Mouse (Mus musculus): Measurements from ENCODE around the gene Gm17087.

Gene Gm17087

GRCm38 (mm10) chr17:8551641-8552040, 15.1 kb downstream of the Gm17087 start:
- in situ Hi-C loops (cut with MboI; ENCODE audit: unreplicated experiment in 2 of 2), result no loop called here

- in situ Hi-C loops (cut with MboI; ENCODE audit: unreplicated experiment in 2 of 2), result no loop called here
Observed at GRCm38 (mm10) chr17:8548733-8549132, 18.0 kb downstream of the Gm17087 start.

- in situ Hi-C loops (cut with MboI; ENCODE audit: unreplicated experiment in 2 of 2), result no loop called here
Observed at GRCm38 (mm10) chr17:8546366-8546765, 20.4 kb downstream of the Gm17087 start.

- in situ Hi-C loops (cut with MboI; ENCODE audit: unreplicated experiment in 2 of 2), result no loop called here
Observed at GRCm38 (mm10) chr17:8541974-8542538, 24.7 kb downstream of the Gm17087 start.

GRCm38 (mm10) chr17:8538102-8538501, 28.6 kb downstream of the Gm17087 start:
- in situ Hi-C loops (cut with MboI; ENCODE audit: unreplicated experiment in 2 of 2), result no loop called here

GRCm38 (mm10) chr17:8536522-8536921, 30.2 kb downstream of the Gm17087 start:
- in situ Hi-C loops (cut with MboI; ENCODE audit: unreplicated experiment in 2 of 2), result no loop called here

- in situ Hi-C loops (cut with MboI; ENCODE audit: unreplicated experiment in 2 of 2), result no loop called here
Observed at GRCm38 (mm10) chr17:8533828-8534227, 32.9 kb downstream of the Gm17087 start.

- in situ Hi-C loops (cut with MboI; ENCODE audit: unreplicated experiment in 2 of 2), result no loop called here
Observed at GRCm38 (mm10) chr17:8532609-8533008, 34.1 kb downstream of the Gm17087 start.

- in situ Hi-C loops (cut with MboI; ENCODE audit: unreplicated experiment in 2 of 2), result no loop called here
Observed at GRCm38 (mm10) chr17:8528641-8529040, 38.1 kb downstream of the Gm17087 start.

- in situ Hi-C loops (cut with MboI; ENCODE audit: unreplicated experiment in 2 of 2), result no loop called here
Observed at GRCm38 (mm10) chr17:8526815-8527261, 39.9 kb downstream of the Gm17087 start.

GRCm38 (mm10) chr17:8525971-8526740, 40.6 kb downstream of the Gm17087 start:
- in situ Hi-C loops (cut with MboI; ENCODE audit: unreplicated experiment in 2 of 2), result no loop called here

- in situ Hi-C loops (cut with MboI; ENCODE audit: unreplicated experiment in 2 of 2), result no loop called here
Observed at GRCm38 (mm10) chr17:8525225-8525721, 41.5 kb downstream of the Gm17087 start, which contains the start of gene Pde10a. Gene Pde10a, plus strand, starts transcription at chr17:8525372.

- in situ Hi-C loops (cut with MboI; ENCODE audit: unreplicated experiment in 2 of 2), result no loop called here
Observed at GRCm38 (mm10) chr17:8524387-8525165, 42.2 kb downstream of the Gm17087 start.

GRCm38 (mm10) chr17:8523986-8524385, 42.8 kb downstream of the Gm17087 start:
- in situ Hi-C loops (cut with MboI; ENCODE audit: unreplicated experiment in 2 of 2), result no loop called here

GRCm38 (mm10) chr17:8516006-8516405, 50.7 kb downstream of the Gm17087 start:
- in situ Hi-C loops (cut with MboI; ENCODE audit: unreplicated experiment in 2 of 2), result no loop called here
